Mouse (Mus musculus): ENCODE results near the gene Padi2.

Padi2 gene

GRCm38 (mm10) chr4:140906076-140906826 lies at the start of gene Padi2:
Padi2 (plus strand) TSS chr4:140906344.
- DNase-seq (ENCODE audit: low read depth, low spot score): peak; percentile 83

GRCm38 (mm10) chr4:140857041-140857440 lies 49.1 kb upstream of the Padi2 start:
- DNase-seq (ENCODE audit: low read depth, low spot score): no peak

GRCm38 (mm10) chr4:140857813-140858212 lies 48.3 kb upstream of the Padi2 start:
- no peak for DNase-seq (ENCODE audit: low read depth, low spot score)

DNA sequence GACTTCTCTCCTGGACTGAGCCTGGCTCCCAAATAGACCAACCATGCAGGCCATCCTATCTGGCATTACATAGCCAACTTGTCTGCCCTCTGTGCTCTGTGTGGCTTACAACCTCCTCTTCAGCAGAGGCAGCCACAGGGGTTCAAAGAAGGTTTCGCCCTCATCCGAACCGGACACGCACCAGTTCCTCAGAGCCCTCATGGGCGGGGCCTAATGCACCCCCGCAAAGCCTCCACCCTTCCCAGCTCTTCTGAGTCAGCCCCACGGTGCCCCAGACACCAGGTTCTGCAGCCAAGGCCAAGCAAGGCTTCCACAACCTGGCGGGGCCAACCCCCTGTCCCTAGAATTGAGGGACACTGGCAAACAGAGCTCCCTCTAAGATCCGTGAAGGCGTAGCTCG lies 46.9 kb upstream of the Padi2 start:
- no peak for DNase-seq (ENCODE audit: low read depth, low spot score)

GRCm38 (mm10) chr4:140860125-140860766 lies 45.9 kb upstream of the Padi2 start:
- peak; percentile 68 for DNase-seq (ENCODE audit: low read depth, low spot score)

- DNase-seq (ENCODE audit: low read depth, low spot score): no peak
Measured at GRCm38 (mm10) chr4:140860767-140861147, 45.4 kb upstream of the Padi2 start.

DNA sequence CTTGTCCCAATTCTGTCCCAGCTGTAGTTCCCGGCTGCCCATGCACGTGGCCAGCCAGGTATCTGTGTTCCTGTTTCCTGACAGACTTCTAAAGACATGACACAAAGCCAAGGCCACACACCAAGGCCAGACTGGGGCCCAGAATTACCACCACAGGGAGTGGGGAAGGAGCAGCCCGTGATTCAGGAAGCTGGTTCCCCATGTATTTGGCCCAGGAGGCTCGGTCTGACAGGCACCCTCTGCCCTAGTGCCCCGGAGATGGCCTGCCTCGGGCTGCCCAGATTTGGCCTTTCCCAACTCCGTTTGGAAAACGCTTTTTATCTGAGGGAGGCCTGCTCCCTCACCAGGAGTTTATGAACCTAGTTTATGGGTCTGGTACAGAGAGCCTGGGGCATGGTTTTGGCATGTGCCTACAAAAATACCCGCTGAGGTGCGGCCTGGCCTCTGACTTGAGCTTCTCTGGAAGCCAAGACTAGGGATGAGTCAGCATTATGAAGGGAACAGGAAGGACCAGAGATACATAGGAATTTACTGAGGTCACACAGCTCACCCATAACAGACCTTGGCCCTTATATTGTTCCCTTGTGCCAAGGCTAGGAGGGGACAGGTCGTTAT lies 44.0 kb upstream of the Padi2 start:
- DNase-seq (ENCODE audit: low read depth, low spot score): no peak

DNA sequence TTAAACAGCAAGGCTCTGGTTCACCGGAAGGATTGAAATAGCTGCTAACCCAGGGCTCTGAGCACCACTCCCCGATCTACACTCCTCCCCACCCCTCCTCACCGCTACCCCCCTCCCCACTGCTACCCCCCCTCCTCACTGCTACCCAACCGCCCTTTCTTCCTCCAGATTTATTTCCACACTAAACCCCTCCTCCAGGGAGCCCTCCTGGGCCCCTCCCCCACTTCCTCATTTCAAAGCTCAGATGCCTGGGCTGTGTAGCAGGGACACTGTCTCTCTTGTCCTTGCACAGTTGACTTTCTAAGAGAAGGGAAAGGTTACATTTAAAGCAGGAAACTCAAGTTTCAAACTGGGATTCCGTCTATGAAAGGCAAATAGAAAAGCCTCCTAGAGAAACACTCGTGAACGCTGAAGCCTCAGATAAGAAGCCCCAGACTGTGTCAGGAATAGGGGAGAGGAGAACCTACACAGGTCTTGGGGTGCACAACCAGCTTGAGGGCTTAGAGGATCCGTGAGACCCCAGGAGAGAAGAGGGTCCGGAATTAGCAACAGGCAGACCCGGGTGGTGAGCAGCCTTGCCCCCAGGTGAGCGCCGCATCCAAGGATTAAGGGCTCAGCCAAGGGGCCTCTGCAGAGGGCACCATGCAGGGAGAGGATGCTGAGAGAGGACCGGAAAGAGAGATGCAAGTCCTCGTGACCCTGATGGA lies 37.5 kb upstream of the Padi2 start:
- DNase-seq (ENCODE audit: low read depth, low spot score): peak; percentile 71

DNA sequence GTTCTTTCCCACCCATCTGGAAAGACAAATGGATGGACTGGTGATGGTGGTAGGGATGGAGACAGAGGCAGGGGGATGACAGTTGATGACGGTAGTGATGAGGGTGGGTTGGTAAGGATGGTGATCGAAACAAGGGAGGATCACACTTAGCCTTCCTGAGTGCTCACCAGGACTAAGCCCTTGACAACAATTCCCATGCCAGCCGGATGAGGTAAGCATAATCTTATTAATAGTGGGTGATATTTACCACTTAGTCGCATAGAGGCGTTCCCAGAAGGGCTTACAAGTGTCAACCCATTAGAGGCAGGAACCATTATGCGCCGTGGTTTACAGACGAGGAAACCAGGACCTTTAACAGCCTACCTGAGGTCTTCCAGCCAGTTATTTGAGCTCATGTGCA lies 36.2 kb upstream of the Padi2 start:
- DNase-seq (ENCODE audit: low read depth, low spot score): no peak

DNA sequence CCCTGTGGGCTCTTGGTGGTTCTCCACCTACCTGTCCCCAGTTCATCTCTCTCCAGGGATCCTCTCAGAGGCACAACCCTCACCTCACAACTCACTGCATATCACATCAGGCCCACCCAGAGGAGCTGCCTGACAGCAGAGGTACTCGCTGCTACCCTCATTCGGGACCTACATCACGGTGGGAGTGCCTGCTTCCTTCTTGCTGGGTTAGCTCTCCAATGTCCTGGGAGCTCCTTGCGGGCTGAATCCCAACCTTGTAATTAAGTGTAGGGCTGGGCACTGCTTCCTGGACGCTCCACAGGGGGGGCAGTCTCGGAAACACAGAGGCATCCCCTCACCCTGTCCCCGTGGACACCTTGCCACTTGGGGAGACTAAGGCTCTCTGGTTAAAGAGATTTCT lies 35.3 kb upstream of the Padi2 start:
- no peak for DNase-seq (ENCODE audit: low read depth, low spot score)

DNA sequence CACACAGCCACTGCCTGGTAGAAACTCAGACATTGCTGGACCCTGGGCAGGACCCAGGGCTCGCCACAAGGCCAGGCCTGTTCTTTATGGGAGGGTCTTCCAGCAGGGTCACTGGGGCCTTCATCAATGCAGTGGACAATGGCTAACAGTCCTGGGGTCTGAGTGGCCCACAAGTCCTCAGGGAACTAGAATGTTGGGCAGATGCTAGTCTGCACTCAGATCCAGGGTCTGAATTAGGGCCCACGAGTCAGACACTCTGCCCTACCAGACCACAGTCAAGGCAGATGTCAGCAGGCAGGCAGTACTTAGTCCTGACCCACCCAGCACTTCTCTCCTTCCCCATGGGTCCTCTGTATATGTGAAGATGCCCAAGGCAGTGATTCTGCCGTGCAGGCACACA lies 34.8 kb upstream of the Padi2 start:
- DNase-seq (ENCODE audit: low read depth, low spot score): no peak

DNA sequence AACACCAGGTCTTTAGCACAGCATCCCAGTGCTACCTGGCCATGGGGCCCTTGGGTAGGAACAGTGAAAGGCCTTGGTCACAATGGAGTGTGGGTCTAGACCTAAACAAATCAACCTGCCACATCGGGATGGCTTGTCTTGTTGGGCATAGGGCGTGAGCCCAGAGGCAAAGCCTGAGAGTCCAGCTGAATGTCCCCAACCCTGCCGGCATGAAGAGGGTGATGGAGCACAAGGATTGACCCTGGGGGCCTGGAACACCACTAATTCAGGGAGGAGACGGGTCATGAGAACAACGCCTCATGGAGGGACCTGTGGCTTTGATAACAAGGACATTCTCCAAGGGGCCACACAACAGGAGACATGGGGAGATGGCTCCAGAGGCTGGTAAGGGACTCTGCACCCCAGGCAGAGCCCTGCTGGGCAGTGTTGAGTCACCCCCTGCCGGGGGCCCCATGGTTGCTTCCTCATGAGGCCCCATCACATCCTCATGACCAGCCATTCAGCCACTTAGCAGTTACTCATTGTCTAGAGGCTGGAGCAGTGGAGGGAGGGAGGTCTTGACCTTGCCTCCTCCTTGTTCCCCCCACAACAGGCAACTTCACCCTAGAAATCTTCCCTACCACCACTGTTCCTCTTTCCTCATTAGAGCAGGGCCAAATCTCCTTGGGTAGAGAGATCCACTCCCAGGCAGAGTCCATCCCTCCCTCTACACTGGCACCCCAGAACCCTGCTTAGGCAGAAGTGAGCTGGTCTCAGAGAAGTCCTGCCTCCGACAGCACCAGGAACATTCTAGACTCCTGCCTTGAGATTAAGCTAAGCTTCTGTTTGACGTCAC lies 34.1 kb upstream of the Padi2 start:
- DNase-seq (ENCODE audit: low read depth, low spot score): no peak

- no peak for DNase-seq (ENCODE audit: low read depth, low spot score)
Measured at GRCm38 (mm10) chr4:140872686-140872992, 33.5 kb upstream of the Padi2 start.

GRCm38 (mm10) chr4:140873011-140873410 lies 33.1 kb upstream of the Padi2 start:
- DNase-seq (ENCODE audit: low read depth, low spot score): peak; percentile 16

- no peak for DNase-seq (ENCODE audit: low read depth, low spot score)
Measured at GRCm38 (mm10) chr4:140876161-140876560, 30.0 kb upstream of the Padi2 start.

GRCm38 (mm10) chr4:140876681-140877080 lies 29.5 kb upstream of the Padi2 start:
- no peak for DNase-seq (ENCODE audit: low read depth, low spot score)

GRCm38 (mm10) chr4:140877441-140877840 lies 28.7 kb upstream of the Padi2 start:
- no peak for DNase-seq (ENCODE audit: low read depth, low spot score)

DNA sequence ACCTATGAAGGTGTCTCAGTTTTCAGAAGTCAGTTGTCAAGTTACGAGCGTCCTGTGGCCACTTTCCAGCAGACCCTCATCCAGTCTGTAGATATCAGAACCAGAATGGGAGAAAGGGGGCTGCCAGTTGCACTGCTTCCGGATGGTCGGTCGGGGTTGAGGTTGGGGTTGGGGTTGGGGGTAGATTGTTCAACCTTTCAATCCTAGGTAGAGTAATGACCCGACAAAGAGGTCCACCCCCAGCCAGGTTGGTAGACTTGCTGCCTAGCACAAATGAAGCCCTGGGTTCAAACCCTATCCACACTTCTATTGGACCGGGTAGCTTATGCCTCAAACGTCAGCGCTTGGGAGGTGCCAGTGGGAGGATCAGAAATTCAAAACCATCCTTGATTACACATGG lies 27.5 kb upstream of the Padi2 start:
- no peak for DNase-seq (ENCODE audit: low read depth, low spot score)

GRCm38 (mm10) chr4:140879116-140879515 lies 27.0 kb upstream of the Padi2 start:
- DNase-seq (ENCODE audit: low read depth, low spot score): no peak

DNA sequence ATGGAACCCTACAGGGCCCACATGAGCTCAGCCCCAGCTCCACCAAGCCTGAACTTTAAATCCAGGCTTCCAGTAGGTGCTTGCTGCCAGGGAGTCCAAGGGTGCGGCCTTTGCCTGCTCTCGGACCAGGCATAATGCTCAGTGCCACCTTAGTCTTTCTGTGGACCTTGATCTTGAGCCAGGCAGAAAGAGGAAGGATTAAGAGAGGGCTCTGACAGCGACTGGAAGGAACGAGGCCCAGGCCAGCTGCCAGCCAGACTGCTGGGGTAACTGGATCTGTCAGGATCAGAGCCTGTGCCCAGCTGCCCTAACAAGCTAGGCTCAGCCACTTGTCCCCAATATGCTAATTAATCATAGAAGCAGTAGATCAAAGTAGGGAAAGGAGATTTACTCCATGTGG lies 26.4 kb upstream of the Padi2 start:
- DNase-seq (ENCODE audit: low read depth, low spot score): no peak

DNA sequence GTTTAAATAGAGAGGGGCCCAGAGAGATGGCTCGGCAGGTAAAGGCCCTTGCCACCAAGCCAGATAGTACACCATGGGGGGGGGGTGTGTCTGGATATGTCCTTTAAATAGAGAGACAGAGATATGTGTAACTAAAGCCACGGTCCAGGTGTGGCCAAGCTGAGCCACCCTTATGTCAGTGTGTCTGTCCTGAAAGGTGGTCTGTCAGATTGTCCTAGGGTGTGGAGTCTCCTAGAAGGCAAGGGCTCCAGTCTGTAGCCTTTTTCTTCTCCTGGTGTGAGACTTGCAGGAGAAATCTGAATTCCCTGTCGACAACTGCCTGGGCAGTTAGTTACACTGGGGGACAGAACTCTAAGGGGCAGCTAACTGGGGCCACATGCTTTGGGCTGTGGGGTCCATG lies 25.9 kb upstream of the Padi2 start:
- no peak for DNase-seq (ENCODE audit: low read depth, low spot score)

Measured in ES-CJ7 (cell line).